Mouse (Mus musculus) MEL (cell line): ENCODE data around the gene Id3. TPM values are rescaled to one million over a fixed set of nuclear protein-coding genes. Genes with fewer than 3 reads are reported as not detected.

Experiments used
- DNase-seq: peaks from one replicate; pipeline ENCODE4 v3.0.0; 2011; ENCODE audit warnings: low read depth, low spot score
- H3K27ac ChIP-seq: 2 replicates; pipeline ENCODE4 v1.5.1; 2012; ENCODE audit warnings: low read depth, mild to moderate bottlenecking, control low read depth, low read length, moderate library complexity; ENCODE audit not compliant: control insufficient read depth
- H3K27me3 ChIP-seq, 2 experiments: fragments of 150-350 bp in 1 of 2; sonication (generic) in 1 of 2; 2 replicates each; pipeline ENCODE4 v1.6.1; 2012; ENCODE audit warnings: low read length in 2 of 2, mild to moderate bottlenecking in 2 of 2, improper control_type of control experiment in 1 of 2, moderate library complexity in 1 of 2; ENCODE audit not compliant: insufficient read depth in 2 of 2, control insufficient read depth in 1 of 2
- H3K36me3 ChIP-seq, 2 experiments: 2 replicates each; pipeline ENCODE4 v1.6.1; 2012 to 2014; ENCODE audit warnings: low read length in 2 of 2, improper control_type of control experiment in 1 of 2, inconsistent platforms in 1 of 2, mild to moderate bottlenecking in 1 of 2; ENCODE audit not compliant: insufficient read depth in 2 of 2, control insufficient read depth in 1 of 2
- H3K4me1 ChIP-seq, 2 experiments: fragments of 150-350 bp in 1 of 2; sonication (generic) in 1 of 2; 2 replicates each; pipeline ENCODE4 v1.6.1; 2012; ENCODE audit warnings: low read length in 2 of 2, improper control_type of control experiment in 1 of 2, mild to moderate bottlenecking in 1 of 2; ENCODE audit not compliant: insufficient read depth in 2 of 2, control insufficient read depth in 1 of 2
- H3K4me3 ChIP-seq, 2 experiments: fragments of 150-350 bp in 1 of 2; sonication (generic) in 1 of 2; 2 replicates each; pipeline ENCODE4 v1.5.1; 2012; ENCODE audit warnings: low read depth in 2 of 2, low read length in 2 of 2, mild to moderate bottlenecking in 2 of 2, moderate library complexity in 2 of 2, control low read depth in 1 of 2, improper control_type of control experiment in 1 of 2; ENCODE audit not compliant: control insufficient read depth in 1 of 2, insufficient read depth in 1 of 2
- H3K79me2 ChIP-seq: 2 replicates; pipeline ENCODE4 v1.6.1; 2012; ENCODE audit warnings: mild to moderate bottlenecking, low read length, moderate library complexity; ENCODE audit not compliant: control insufficient read depth, poor library complexity, insufficient read depth
- H3K9ac ChIP-seq: 2 replicates; pipeline ENCODE4 v1.6.1; 2012; ENCODE audit warnings: low read depth, mild to moderate bottlenecking, control low read depth, low read length, moderate library complexity; ENCODE audit not compliant: control insufficient read depth, poor library complexity, severe bottlenecking
- H3K9me3 ChIP-seq: fragments of 150-350 bp; sonication (generic); replicated peaks from 2 replicates; pipeline ENCODE4 v1.6.1; 2012; ENCODE audit warnings: mild to moderate bottlenecking, low read length, improper control_type of control experiment, moderate library complexity; ENCODE audit not compliant: insufficient read depth
- BHLHE40 ChIP-seq: IDR thresholded peaks from 2 replicates; pipeline ENCODE4 v1.6.1; 2012; ENCODE audit warnings: low read depth, mild to moderate bottlenecking, inconsistent platforms, low read length, improper control_type of control experiment, borderline replicate concordance
- CTCF ChIP-seq, 3 experiments: IDR thresholded peaks in 2 of 3; conservative IDR thresholded peaks in 1 of 3; 2 replicates each; pipeline ENCODE4 v1.5.1; 2011 to 2012; ENCODE audit warnings: low read length in 3 of 3, low read depth in 2 of 3, mild to moderate bottlenecking in 2 of 3, improper control_type of control experiment in 1 of 3, inconsistent platforms in 1 of 3, mixed read lengths in 1 of 3, moderate library complexity in 1 of 3; ENCODE audit not compliant: control insufficient read depth in 1 of 3, insufficient read depth in 1 of 3, poor library complexity in 1 of 3, severe bottlenecking in 1 of 3
- ELF1 ChIP-seq: IDR thresholded peaks from 2 replicates; pipeline ENCODE4 v1.6.1; 2014; ENCODE audit warnings: low read depth, mild to moderate bottlenecking, inconsistent platforms, low read length, improper control_type of control experiment, moderate library complexity
- GABPA ChIP-seq: IDR thresholded peaks from 2 replicates; pipeline ENCODE4 v1.6.1; 2012; ENCODE audit warnings: low read depth, mild to moderate bottlenecking, inconsistent platforms, low read length, improper control_type of control experiment, moderate library complexity
- HCFC1 ChIP-seq: IDR thresholded peaks from 2 replicates; pipeline ENCODE4 v1.6.1; 2012; ENCODE audit warnings: low read depth, mild to moderate bottlenecking, inconsistent platforms, low read length, improper control_type of control experiment, moderate library complexity
- MAZ ChIP-seq: IDR thresholded peaks from 2 replicates; pipeline ENCODE4 v1.6.1; 2012; ENCODE audit warnings: low read depth, mild to moderate bottlenecking, inconsistent platforms, low read length, improper control_type of control experiment
- MYC ChIP-seq: IDR thresholded peaks from 2 replicates; pipeline ENCODE4 v1.6.1; 2011; ENCODE audit warnings: low read depth, mild to moderate bottlenecking, low read length, improper control_type of control experiment, moderate library complexity
- NRF1 ChIP-seq: IDR thresholded peaks from 2 replicates; pipeline ENCODE4 v1.6.1; 2014; ENCODE audit warnings: low read depth, mild to moderate bottlenecking, inconsistent platforms, low read length, improper control_type of control experiment, moderate library complexity; ENCODE audit not compliant: poor library complexity, insufficient read depth, severe bottlenecking
- RAD21 ChIP-seq: IDR thresholded peaks from 2 replicates; pipeline ENCODE4 v1.6.1; 2011; ENCODE audit warnings: mild to moderate bottlenecking, low read depth, low read length, improper control_type of control experiment
- RCOR1 ChIP-seq: IDR thresholded peaks from 2 replicates; pipeline ENCODE4 v1.6.1; 2012; ENCODE audit warnings: low read depth, mild to moderate bottlenecking, inconsistent platforms, low read length, improper control_type of control experiment
- TAL1 ChIP-seq: IDR thresholded peaks from 2 replicates; pipeline ENCODE4 v1.6.1; 2012; ENCODE audit warnings: mild to moderate bottlenecking, inconsistent platforms, low read length, moderate library complexity, mixed read lengths
- TCF12 ChIP-seq: IDR thresholded peaks from 2 replicates; pipeline ENCODE4 v1.6.1; 2014; ENCODE audit warnings: low read depth, mild to moderate bottlenecking, inconsistent platforms, low read length, improper control_type of control experiment, moderate library complexity
- UBTF ChIP-seq: IDR thresholded peaks from 2 replicates; pipeline ENCODE4 v1.6.1; 2012; ENCODE audit warnings: low read depth, mild to moderate bottlenecking, inconsistent platforms, low read length, improper control_type of control experiment, moderate library complexity, borderline replicate concordance; ENCODE audit not compliant: insufficient read depth
- ZNF384 ChIP-seq: IDR thresholded peaks from 2 replicates; pipeline ENCODE4 v1.6.1; 2012; ENCODE audit warnings: low read depth, mild to moderate bottlenecking, inconsistent platforms, low read length, improper control_type of control experiment
- polyA plus RNA-seq, 2 experiments: library from polyadenylated mRNA; stranded (reverse) in 1 of 2; unstranded in 1 of 2; fragments of >175 nt in 1 of 2; fragments of >200 nt in 1 of 2; gene quantifications; 2 replicates each; pipeline versions ENCODE4 v1.2.1 to v1.2.4; 2012; ENCODE audit warnings: low replicate concordance in 2 of 2, low read depth in 1 of 2; ENCODE audit not compliant: insufficient read length in 2 of 2, insufficient read depth in 1 of 2, missing spikeins in 1 of 2
- total RNA-seq: library from RNA; depleted of rRNA; stranded (reverse); fragments of 300-350 nt; gene quantifications from 2 replicates; pipeline ENCODE4 v1.2.3, GENCODE M21; 2012

Id3 gene
- total and polyA plus RNA-seq, 3 experiments, result 0.17 to 0.27 TPM; not detected in 1

GRCm38 (mm10) chr4:136180408-136181330, 37.4 kb downstream of the Id3 start:
- no peak overlapping the region for H3K27ac ChIP-seq
- H3K9ac ChIP-seq, result no peak overlapping the region
- no peak for TF ChIP-seq MAZ
- TF ChIP-seq RAD21, result no peak
- no peak for TF ChIP-seq ELF1
- TF ChIP-seq TAL1, result no peak
- no peak for TF ChIP-seq CTCF (IDR thresholded peaks at IDR 0.05 in 2 of 3, conservative IDR thresholded peaks at IDR 0.05 in 1 of 3; ENCODE audit: control insufficient read depth in 1 of 3, insufficient read depth in 1 of 3, low read depth in 2 of 3, low read length in 3 of 3, poor library complexity in 1 of 3, severe bottlenecking in 1 of 3)
- TF ChIP-seq NRF1, result no peak
- H3K79me2 ChIP-seq, result peaks cover 12% of the 10 kb centered on the region
- DNase-seq, result no peak
- peaks cover 9 to 52% of the 10 kb centered on the region in 2 experiments for H3K4me1 ChIP-seq
- peaks cover 0 to 45% of the 10 kb centered on the region in 2 experiments; a peak in 3 of 4 replicates for H3K36me3 ChIP-seq
- H3K27me3 ChIP-seq, result no peaks in the 10 kb centered on the region
- H3K4me3 ChIP-seq, result no peak overlapping the region
- H3K9me3 ChIP-seq, result no peaks in the 10 kb centered on the region

- Histone ChIP-seq H3K4me3 (no peak overlapping the region), H3K9me3 (no peaks in the 10 kb centered on the region), H3K79me2 (peaks cover 5% of the 10 kb centered on the region), H3K27ac (no peak overlapping the region), H3K9ac (no peak overlapping the region), H3K36me3 (peaks cover 0 to 39% of the 10 kb centered on the region in 2 experiments; a peak in 3 of 4 replicates), H3K27me3 (no peaks in the 10 kb centered on the region), H3K4me1 (peaks cover 9 to 46% of the 10 kb centered on the region in 2 experiments)
- DNase-seq, result peak; percentile 33
- TF ChIP-seq MAZ (no peak), CTCF (IDR thresholded peaks at IDR 0.05 in 2 of 3, conservative IDR thresholded peaks at IDR 0.05 in 1 of 3; ENCODE audit: control insufficient read depth in 1 of 3, insufficient read depth in 1 of 3, low read depth in 2 of 3, low read length in 3 of 3, poor library complexity in 1 of 3, severe bottlenecking in 1 of 3) (peak in 2 of 3 experiments; percentile 12 to 52; a peak in 3 of 6 replicates)
Observed at GRCm38 (mm10) chr4:136181367-136181766, 38.1 kb downstream of the Id3 start.

- H3K27ac ChIP-seq, result no peak overlapping the region
- H3K79me2 ChIP-seq, result no peaks in the 10 kb centered on the region
- peaks cover 0 to 10% of the 10 kb centered on the region in 2 experiments; a peak in 2 of 4 replicates for H3K4me1 ChIP-seq
- H3K9ac ChIP-seq, result no peak overlapping the region
- H3K27me3 ChIP-seq, result no peaks in the 10 kb centered on the region
- no peak for DNase-seq
- peaks cover 0 to 9% of the 10 kb centered on the region in 2 experiments for H3K36me3 ChIP-seq
- TF ChIP-seq MYC, result no peak
- no peak for TF ChIP-seq UBTF
- TF ChIP-seq RCOR1, result peak; percentile 38; the same call in 1 of the 2 replicates
- TF ChIP-seq HCFC1, result no peak
- TF ChIP-seq BHLHE40, result no peak
- no peak for TF ChIP-seq GABPA
- TF ChIP-seq TCF12, result no peak
- TF ChIP-seq ZNF384, result peak; percentile 59
- H3K9me3 ChIP-seq, result no peaks in the 10 kb centered on the region
- no peak overlapping the region for H3K4me3 ChIP-seq
Observed at GRCm38 (mm10) chr4:136185375-136185774, 42.1 kb downstream of the Id3 start.
